Mouse (Mus musculus) kidney, adult 11 months (tissue): ENCODE results near the gene Sidt1.
A peak's percentile ranks its signal among the peaks of the same experiment; 100 is the strongest.
"Not testable (repeated sequence)": the region's sequence is repeated elsewhere in the genome, so short reads cannot be mapped to it uniquely, and the experiment has no call there.

Experiments used
- DNase-seq: peaks from one replicate; pipeline ENCODE4 v3.0.0; 2022

Gene Sidt1

GRCm38 (mm10) chr16:44302126-44302892, 30.7 kb downstream of the Sidt1 start:
- no peak for DNase-seq

GRCm38 (mm10) chr16:44299438-44300093, 33.4 kb downstream of the Sidt1 start:
- DNase-seq: no peak

GRCm38 (mm10) chr16:44293960-44294359, 39.0 kb downstream of the Sidt1 start:
- no peak for DNase-seq

GRCm38 (mm10) chr16:44292681-44293080, 40.3 kb downstream of the Sidt1 start:
- DNase-seq: not testable (repeated sequence)

- no peak for DNase-seq
Observed at GRCm38 (mm10) chr16:44289004-44289648, 43.9 kb downstream of the Sidt1 start.

- no peak for DNase-seq
Observed at GRCm38 (mm10) chr16:44287356-44287950, 45.5 kb downstream of the Sidt1 start.

GRCm38 (mm10) chr16:44282614-44283325, 50.2 kb downstream of the Sidt1 start:
- no peak for DNase-seq

- no peak for DNase-seq
Observed at GRCm38 (mm10) chr16:44282036-44282435, 51.0 kb downstream of the Sidt1 start.

- no peak for DNase-seq
Observed at GRCm38 (mm10) chr16:44280806-44281205, 52.2 kb downstream of the Sidt1 start.

GRCm38 (mm10) chr16:44277212-44277611, 55.8 kb downstream of the Sidt1 start:
- DNase-seq: no peak

- peak; percentile 29 for DNase-seq
Observed at GRCm38 (mm10) chr16:44271371-44272038, 61.5 kb downstream of the Sidt1 start.

- peak; percentile 55 for DNase-seq
Observed at GRCm38 (mm10) chr16:44270606-44271005, 62.4 kb downstream of the Sidt1 start.

GRCm38 (mm10) chr16:44269578-44269977, 63.4 kb downstream of the Sidt1 start:
- DNase-seq: no peak

- DNase-seq: no peak
Observed at GRCm38 (mm10) chr16:44268541-44269215, 64.3 kb downstream of the Sidt1 start.

- no peak for DNase-seq
Observed at GRCm38 (mm10) chr16:44265562-44265961, 67.4 kb downstream of the Sidt1 start.

- DNase-seq: no peak
Observed at GRCm38 (mm10) chr16:44264916-44265315, 68.1 kb downstream of the Sidt1 start.

GRCm38 (mm10) chr16:44257476-44257875, 75.5 kb downstream of the Sidt1 start:
- peak; percentile 45 for DNase-seq

- DNase-seq: no peak
Observed at GRCm38 (mm10) chr16:44254698-44255097, 78.3 kb downstream of the Sidt1 start.

- DNase-seq: no peak
Observed at GRCm38 (mm10) chr16:44253797-44254634, 79.0 kb downstream of the Sidt1 start.

- no peak for DNase-seq
Observed at GRCm38 (mm10) chr16:44252735-44253134, 80.3 kb downstream of the Sidt1 start.

GRCm38 (mm10) chr16:44249985-44250384, 83.0 kb downstream of the Sidt1 start:
- no peak for DNase-seq
